Mouse (Mus musculus) lung, postnatal 0 days (tissue): ENCODE measurements around the gene Cd19. TPM values are rescaled to one million over a fixed set of nuclear protein-coding genes. Genes with fewer than 3 reads are reported as not detected.
"Not testable (repeated sequence)": the region's sequence is repeated elsewhere in the genome, so short reads cannot be mapped to it uniquely, and the experiment has no call there.

Experiments
- ATAC-seq: fragments of 200-750 bp; cut with Nextera tagmentation; 2 replicates; pipeline ENCODE4 v1.8.0; 2017; ENCODE audit warnings: moderate library complexity
- DNase-seq: peaks from one replicate; pipeline ENCODE4 v3.0.0-alpha.2; 2016; ENCODE audit warnings: low spot score
- H3K27ac ChIP-seq: fragments of 300-500 bp; sonication (generic); 2 replicates; pipeline ENCODE4 v1.5.1; 2014; ENCODE audit warnings: antibody characterized with exemption, mild to moderate bottlenecking, low read length, mixed read lengths
- H3K27me3 ChIP-seq: fragments of 300-500 bp; sonication (generic); replicated peaks from 2 replicates; pipeline ENCODE4 v1.6.1; 2014; ENCODE audit warnings: low read length, mixed read lengths; ENCODE audit not compliant: insufficient read depth
- H3K36me3 ChIP-seq: fragments of 300-500 bp; sonication (generic); 2 replicates; pipeline ENCODE4 v1.6.1; 2014; ENCODE audit warnings: low read length, mixed read lengths; ENCODE audit not compliant: insufficient read depth
- H3K4me1 ChIP-seq: fragments of 300-500 bp; sonication (generic); 2 replicates; pipeline ENCODE4 v1.6.1; 2014; ENCODE audit warnings: antibody characterized with exemption, low read depth, low read length, mixed read lengths; ENCODE audit not compliant: insufficient read depth
- H3K4me2 ChIP-seq: fragments of 300-500 bp; sonication (generic); replicated peaks from 2 replicates; pipeline ENCODE4 v1.6.1; 2014; ENCODE audit warnings: low read depth, mild to moderate bottlenecking, low read length, moderate library complexity, mixed read lengths
- H3K4me3 ChIP-seq: fragments of 300-500 bp; sonication (generic); 2 replicates; pipeline ENCODE4 v1.5.1; 2014; ENCODE audit warnings: low read depth, low read length
- H3K9ac ChIP-seq: fragments of 300-500 bp; sonication (generic); replicated peaks from 2 replicates; pipeline ENCODE4 v1.6.1; 2014; ENCODE audit warnings: low read depth, mild to moderate bottlenecking
- H3K9me3 ChIP-seq: fragments of 300-500 bp; sonication (generic); 2 replicates; pipeline ENCODE4 v1.6.1; 2016; ENCODE audit warnings: low read length, mixed read lengths
- CTCF ChIP-seq: IDR thresholded peaks from 2 replicates; pipeline ENCODE4 v1.5.1; 2016; ENCODE audit warnings: antibody characterized with exemption, mild to moderate bottlenecking
- EP300 ChIP-seq: IDR thresholded peaks from 2 replicates; pipeline ENCODE4 v1.6.1; 2016; ENCODE audit warnings: antibody characterized with exemption, mild to moderate bottlenecking, control low read depth
- WGBS: fragments of 180-500 bp; shearing (Covaris S2); extraction: QIAGEN DNeasy Blood & Tissue Kit; methylation state at CpG from one replicate; pipeline ENCODE4 v1.1.7; 2014; 5-methylcytosine and 5-hydroxymethylcytosine counted together
- polyA plus RNA-seq: library from polyadenylated mRNA; unstranded; fragments of >200 nt; fragmentation: Nextera tagmentation; extraction: Ambion mirVana; gene quantifications from 2 replicates; pipeline ENCODE4 v1.2.1, GENCODE M21; 2015

The Cd19 gene
- polyA plus RNA-seq, 1 experiment from 2014 or later = 0.57 TPM

GRCm38 (mm10) chr7:126417606-126418005 is 2.9 kb upstream of the Cd19 start:
- DNase-seq (no peak), ATAC-seq (no peak)
- 84% methylated on average over 4 of the region's 4 CpGs for WGBS
- H3K4me3 ChIP-seq = no peak overlapping the region
- no peaks in the 10 kb centered on the region for H3K4me1 ChIP-seq
- TF ChIP-seq CTCF (no peak), EP300 (no peak)
- H3K4me2 ChIP-seq = no peak overlapping the region
- H3K27ac ChIP-seq = no peak overlapping the region
- no peak overlapping the region for H3K9ac ChIP-seq
- no peaks in the 10 kb centered on the region for H3K36me3 ChIP-seq
- H3K27me3 ChIP-seq = no peaks in the 10 kb centered on the region
- no peaks in the 10 kb centered on the region for H3K9me3 ChIP-seq

GRCm38 (mm10) chr7:126417045-126417444 is 2.4 kb upstream of the Cd19 start:
- H3K4me1 ChIP-seq = no peaks in the 10 kb centered on the region
- TF ChIP-seq EP300 = no peak
- TF ChIP-seq CTCF = no peak
- H3K4me3 ChIP-seq = no peak overlapping the region
- no peaks in the 10 kb centered on the region for H3K27me3 ChIP-seq
- no peak overlapping the region for H3K27ac ChIP-seq
- DNase-seq = no peak
- no peaks in the 10 kb centered on the region for H3K9me3 ChIP-seq
- WGBS = 55% methylated on average over 8 of the region's 8 CpGs
- H3K36me3 ChIP-seq = no peaks in the 10 kb centered on the region
- no peak overlapping the region for H3K9ac ChIP-seq
- ATAC-seq = no peak
- no peak overlapping the region for H3K4me2 ChIP-seq

- Histone ChIP-seq H3K9ac (no peak overlapping the region), H3K4me2 (no peak overlapping the region), H3K4me1 (no peaks in the 10 kb centered on the region), H3K4me3 (no peak overlapping the region), H3K27me3 (no peaks in the 10 kb centered on the region), H3K9me3 (no peaks in the 10 kb centered on the region), H3K27ac (no peak overlapping the region), H3K36me3 (no peaks in the 10 kb centered on the region)
- ATAC-seq (no peak), DNase-seq (no peak)
- TF ChIP-seq CTCF = no peak
- no peak for TF ChIP-seq EP300
- WGBS = 80% methylated on average over 2 of the region's 2 CpGs
These were observed 1.9 kb upstream of the Cd19 start for GRCm38 (mm10) chr7:126416615-126417014.

- WGBS = 87% methylated on average over 4 of the region's 4 CpGs
- no peak for ATAC-seq
- Histone ChIP-seq H3K4me2 (no peak overlapping the region), H3K9me3 (no peaks in the 10 kb centered on the region), H3K36me3 (no peaks in the 10 kb centered on the region), H3K4me3 (no peak overlapping the region), H3K27ac (no peak overlapping the region), H3K9ac (no peak overlapping the region), H3K4me1 (no peaks in the 10 kb centered on the region), H3K27me3 (no peaks in the 10 kb centered on the region)
- TF ChIP-seq CTCF (no peak), EP300 (no peak)
- no peak for DNase-seq
These were observed 3.6 kb downstream of the Cd19 start for GRCm38 (mm10) chr7:126411061-126411460.

GRCm38 (mm10) chr7:126408686-126409085 is 6.0 kb downstream of the Cd19 start:
- Histone ChIP-seq H3K27me3 (no peaks in the 10 kb centered on the region), H3K9me3 (no peaks in the 10 kb centered on the region), H3K36me3 (no peaks in the 10 kb centered on the region), H3K4me3 (no peak overlapping the region), H3K9ac (no peak overlapping the region), H3K27ac (no peak overlapping the region), H3K4me2 (no peak overlapping the region), H3K4me1 (no peaks in the 10 kb centered on the region)
- no peak for ATAC-seq
- TF ChIP-seq EP300 (no peak), CTCF (no peak)
- DNase-seq = no peak
- 67% methylated on average over 2 of the region's 2 CpGs for WGBS

- H3K9me3 ChIP-seq, H3K27ac ChIP-seq, ATAC-seq, H3K4me2 ChIP-seq, H3K4me3 ChIP-seq, H3K27me3 ChIP-seq, H3K4me1 ChIP-seq, H3K9ac ChIP-seq, H3K36me3 ChIP-seq, DNase-seq: not testable (repeated sequence)
- 70% methylated on average over 6 of the region's 8 CpGs for WGBS
These were observed 12.2 kb downstream of the Cd19 start for GRCm38 (mm10) chr7:126402518-126402917.

GRCm38 (mm10) chr7:126399548-126399947 is 15.1 kb downstream of the Cd19 start:
- Histone ChIP-seq H3K9me3 (no peaks in the 10 kb centered on the region), H3K27ac (no peak overlapping the region), H3K9ac (no peak overlapping the region), H3K4me1 (0 out of 2 replicates have a peak, but pooled peaks cover 3% of the 10 kb centered on the region), H3K4me2 (no peak overlapping the region), H3K4me3 (no peak overlapping the region), H3K36me3 (no peaks in the 10 kb centered on the region), H3K27me3 (no peaks in the 10 kb centered on the region)
- WGBS = 10% methylated on average over 5 of the region's 5 CpGs
- DNase-seq (peak; percentile 86), ATAC-seq (no peak)
- TF ChIP-seq CTCF = peak; percentile 92
- TF ChIP-seq EP300 = no peak
